Mouse (Mus musculus) cerebellum, adult 2 months (tissue): ENCODE measurements around the gene Zfp120.
A peak's percentile ranks its signal among the peaks of the same experiment; 100 is the strongest.

Experiments
- CTCF ChIP-seq: fragments of 200-500 bp; IDR thresholded peaks from 2 replicates; pipeline ENCODE4 v1.5.1; 2011; ENCODE audit warnings: low read depth, mild to moderate bottlenecking, control low read depth, low read length, moderate library complexity, borderline replicate concordance; ENCODE audit not compliant: insufficient read depth
- POLR2A ChIP-seq: fragments of 200-500 bp; IDR thresholded peaks from 2 replicates; pipeline ENCODE4 v1.6.1; 2011; ENCODE audit warnings: low read length, control low read depth, borderline replicate concordance; ENCODE audit not compliant: insufficient read depth

DNA sequence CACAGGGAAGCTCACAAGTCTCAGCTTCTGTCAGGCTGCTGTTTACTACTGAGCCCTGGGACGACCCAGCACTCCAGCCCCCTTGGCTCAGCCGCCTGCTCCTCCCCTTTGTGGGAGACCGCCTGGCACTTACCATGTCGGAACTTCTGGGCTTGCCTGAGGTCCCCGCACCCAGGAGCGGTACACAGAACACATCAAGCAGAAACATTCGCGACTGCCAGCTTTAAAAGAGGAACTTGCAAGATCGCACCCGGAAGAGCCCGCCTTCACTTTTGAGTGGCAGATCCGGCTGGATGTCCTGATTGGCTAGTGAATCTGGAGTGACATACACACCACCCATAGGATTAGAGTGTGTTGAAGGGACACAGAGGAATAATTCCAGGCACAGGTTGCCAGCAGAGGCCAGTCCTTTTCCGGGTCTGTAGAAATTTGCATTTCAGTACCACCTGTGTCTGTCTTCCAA is at the start of gene Zfp120:
- TF ChIP-seq CTCF = no peak
- peak; percentile 33; the same call in 1 of the 2 replicates for TF ChIP-seq POLR2A
